26 mouse cellular contexts compared by ENCODE assay signal in the genomic region with DNA sequence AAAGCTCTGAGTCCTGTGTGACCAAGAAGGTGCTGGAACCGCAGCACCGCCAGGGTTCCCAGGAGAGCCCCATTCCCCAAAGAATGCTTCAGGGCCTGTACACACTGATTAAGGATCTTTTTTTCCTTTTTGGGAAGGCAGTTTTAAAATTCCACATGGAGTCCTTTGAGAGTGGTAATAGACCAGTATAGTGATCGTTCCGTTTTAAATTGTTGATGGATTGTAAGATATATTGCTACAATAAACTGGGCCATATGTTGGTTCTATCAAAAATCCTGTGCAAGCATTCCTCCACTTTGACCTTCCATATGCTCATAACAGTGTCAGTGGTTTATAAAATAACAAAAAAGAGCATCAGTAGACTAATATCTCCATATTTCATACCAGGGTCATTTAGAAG.
DNase-seq lines count a peak whose midpoint lies in the region; ATAC-seq and TF ChIP-seq lines count a peak whose summit lies in the region.
"Had no signal": no experiment of that assay in that cellular context is flagged by ENCODE, and none has a peak within 500 bp of the region (broad histone marks: within the 10 kb centered on the region; RNA-seq: fewer than 3 reads in every experiment).

No protein-coding gene starts in this region.

- WGBS in intestine, embryonic 15.5 days = 73% methylated on average over 4 of the region's 4 CpGs
- 70% methylated on average over 4 of the region's 4 CpGs for WGBS in intestine, embryonic 16.5 days
- WGBS in kidney, postnatal 0 days = 64% methylated on average over 4 of the region's 4 CpGs
- 31% methylated on average over 4 of the region's 4 CpGs for WGBS in limb, embryonic 13.5 days
- WGBS in limb, embryonic 15.5 days = 42% methylated on average over 4 of the region's 4 CpGs

- H3K27me3 ChIP-seq in intestine, embryonic 15.5 days (replicated peaks) = no peaks in the 10 kb centered on the region
- H3K27me3 ChIP-seq in intestine, embryonic 16.5 days (replicated peaks; ENCODE audit: control insufficient read depth, insufficient read depth, low read length) = no peaks in the 10 kb centered on the region
- no peaks in the 10 kb centered on the region for H3K27me3 ChIP-seq in kidney, postnatal 0 days (ENCODE audit: insufficient read depth, low read length)
- no peaks in the 10 kb centered on the region for H3K27me3 ChIP-seq in limb, embryonic 13.5 days
- no peaks in the 10 kb centered on the region for H3K27me3 ChIP-seq in limb, embryonic 15.5 days
- H3K27me3 ChIP-seq: CH12.LX; forebrain, embryonic 13.5 days; heart, embryonic 13.5 days; hindbrain, embryonic 12.5 days; Patski had no signal

- TF ChIP-seq CTCF in kidney, postnatal 0 days (IDR thresholded peaks at IDR 0.05; ENCODE audit: low read depth) = no peak

- no peak for ATAC-seq in intestine, embryonic 15.5 days
- no peak for ATAC-seq in intestine, embryonic 16.5 days
- ATAC-seq in kidney, postnatal 0 days (replicated peaks; ENCODE audit: low FRiP score, low read depth) = no peak
- peak; percentile 48 for ATAC-seq in limb, embryonic 13.5 days (ENCODE audit: low FRiP score, low read depth)
- no peak for ATAC-seq in limb, embryonic 15.5 days (ENCODE audit: insufficient number of reproducible peaks, low FRiP score, low TSS enrichment, low read depth)
- ATAC-seq: forebrain, embryonic 13.5 days; forebrain, embryonic 16.5 days; Patski had no signal

- no peak overlapping the region for H3K4me3 ChIP-seq in intestine, embryonic 15.5 days (replicated peaks)
- H3K4me3 ChIP-seq in intestine, embryonic 16.5 days (ENCODE audit: low read length) = no peak overlapping the region
- no peak overlapping the region for H3K4me3 ChIP-seq in kidney, postnatal 0 days (replicated peaks; ENCODE audit: low read depth, low read length)
- H3K4me3 ChIP-seq in limb, embryonic 13.5 days = no peak overlapping the region
- H3K4me3 ChIP-seq in limb, embryonic 15.5 days = no peak overlapping the region
- H3K4me3 ChIP-seq: forebrain, embryonic 10.5 days; forebrain, embryonic 13.5 days; heart, adult 2 months; heart, embryonic 10.5 days; heart, embryonic 13.5 days; hindbrain, embryonic 12.5 days had no signal

- 0 out of 2 replicates have a peak overlapping the region, but pooled peaks have one; percentile 22 for H3K27ac ChIP-seq in intestine, embryonic 15.5 days
- no peak overlapping the region for H3K27ac ChIP-seq in intestine, embryonic 16.5 days (ENCODE audit: low read length)
- H3K27ac ChIP-seq in kidney, postnatal 0 days = no peak overlapping the region
- peak overlapping the region; percentile 76; the same call in 1 of the 2 replicates for H3K27ac ChIP-seq in limb, embryonic 13.5 days
- H3K27ac ChIP-seq in limb, embryonic 15.5 days = peak overlapping the region; percentile 17; the same call in 1 of the 2 replicates
- H3K27ac ChIP-seq: forebrain, embryonic 10.5 days; forebrain, embryonic 13.5 days; heart, adult 2 months had no signal

- no peaks in the 10 kb centered on the region for H3K9me3 ChIP-seq in intestine, embryonic 15.5 days
- H3K9me3 ChIP-seq in intestine, embryonic 16.5 days (ENCODE audit: control insufficient read depth, low read length) = no peaks in the 10 kb centered on the region
- no peaks in the 10 kb centered on the region for H3K9me3 ChIP-seq in kidney, postnatal 0 days (replicated peaks; ENCODE audit: low read length)
- H3K9me3 ChIP-seq in limb, embryonic 13.5 days = no peaks in the 10 kb centered on the region
- H3K9me3 ChIP-seq in limb, embryonic 15.5 days = no peaks in the 10 kb centered on the region
- H3K9me3 ChIP-seq: forebrain, embryonic 10.5 days; forebrain, embryonic 13.5 days; G1E; heart, embryonic 10.5 days; heart, embryonic 13.5 days; hindbrain, embryonic 12.5 days had no signal

- no peaks in the 10 kb centered on the region for H3K36me3 ChIP-seq in intestine, embryonic 15.5 days
- no peaks in the 10 kb centered on the region for H3K36me3 ChIP-seq in intestine, embryonic 16.5 days (ENCODE audit: control insufficient read depth, insufficient read depth, low read length)
- H3K36me3 ChIP-seq in kidney, postnatal 0 days (ENCODE audit: insufficient read depth, low read length) = no peaks in the 10 kb centered on the region
- no peaks in the 10 kb centered on the region for H3K36me3 ChIP-seq in limb, embryonic 13.5 days
- H3K36me3 ChIP-seq in limb, embryonic 15.5 days = no peaks in the 10 kb centered on the region
- H3K36me3 ChIP-seq: G1E; heart, embryonic 10.5 days; heart, embryonic 13.5 days; hindbrain, embryonic 12.5 days had no signal

- no peak overlapping the region for H3K9ac ChIP-seq in intestine, embryonic 15.5 days
- H3K9ac ChIP-seq in intestine, embryonic 16.5 days (ENCODE audit: low read depth, low read length) = no peak overlapping the region
- no peak overlapping the region for H3K9ac ChIP-seq in kidney, postnatal 0 days (ENCODE audit: low read depth, low read length)
- no peak overlapping the region for H3K9ac ChIP-seq in limb, embryonic 13.5 days
- no peak overlapping the region for H3K9ac ChIP-seq in limb, embryonic 15.5 days
- H3K9ac ChIP-seq: forebrain, embryonic 13.5 days; hindbrain, embryonic 12.5 days had no signal

- 0 out of 2 replicates have a peak, but pooled peaks cover 3% of the 10 kb centered on the region for H3K4me1 ChIP-seq in intestine, embryonic 15.5 days (replicated peaks)
- H3K4me1 ChIP-seq in intestine, embryonic 16.5 days (ENCODE audit: control insufficient read depth, insufficient read depth, low read length) = no peaks in the 10 kb centered on the region
- no peaks in the 10 kb centered on the region for H3K4me1 ChIP-seq in kidney, postnatal 0 days (replicated peaks; ENCODE audit: insufficient read depth, low read length)
- peaks cover 76% of the 10 kb centered on the region for H3K4me1 ChIP-seq in limb, embryonic 13.5 days
- H3K4me1 ChIP-seq in limb, embryonic 15.5 days = peaks cover 51% of the 10 kb centered on the region

- no peak overlapping the region for H3K4me2 ChIP-seq in intestine, embryonic 15.5 days (replicated peaks)
- H3K4me2 ChIP-seq in intestine, embryonic 16.5 days (ENCODE audit: low read depth, low read length) = no peak overlapping the region
- H3K4me2 ChIP-seq in kidney, postnatal 0 days (ENCODE audit: low read length) = no peak overlapping the region
- H3K4me2 ChIP-seq in limb, embryonic 13.5 days (replicated peaks) = no peak overlapping the region
- H3K4me2 ChIP-seq in limb, embryonic 15.5 days = no peak overlapping the region
- H3K4me2 ChIP-seq: forebrain, embryonic 13.5 days; hindbrain, embryonic 12.5 days had no signal

- peak; percentile 40 for DNase-seq in kidney, postnatal 0 days (ENCODE audit: low spot score)
- no peak for DNase-seq in kidney, adult 8-10 months
- no peak for DNase-seq in urinary bladder, postnatal 25 days (ENCODE audit: low spot score)
- DNase-seq: adrenal gland, postnatal 10 days; adrenal gland, postnatal 36 days; B cell, adult 2 months; cerebellum, adult 18-20 months; cerebellum, adult 9-10 months; cerebellum, postnatal 14 days; gastrocnemius, postnatal 10 days; gastrocnemius, postnatal 36 days; heart, adult 2 months; heart, postnatal 14 days had no signal

Comparison
In these comparisons a context has a peak if more than half of its experiments do, and no peak if none do; other contexts are left out.
1. H3K27ac ChIP-seq: peak in intestine, embryonic 15.5 days (single experiment), limb, embryonic 13.5 days (single experiment) and limb, embryonic 15.5 days (single experiment); none in intestine, embryonic 16.5 days (single experiment) and kidney, postnatal 0 days (single experiment).